Mouse (Mus musculus) Muller cell, postnatal 12 days (primary cell): ENCODE measurements at regions not wholly inside any gene's neighbourhood (a gene's known extent, or its start where the extent isn't known, plus 50 kb on each side); places are given as distances from the start of the nearest gene placed in this dataset.
A peak's percentile ranks its signal among the peaks of the same experiment; 100 is the strongest.

Experiments
- DNase-seq: peaks from one replicate; pipeline ENCODE4 v3.0.0-alpha.2; 2015; ENCODE audit errors: inconsistent ontology term

DNA sequence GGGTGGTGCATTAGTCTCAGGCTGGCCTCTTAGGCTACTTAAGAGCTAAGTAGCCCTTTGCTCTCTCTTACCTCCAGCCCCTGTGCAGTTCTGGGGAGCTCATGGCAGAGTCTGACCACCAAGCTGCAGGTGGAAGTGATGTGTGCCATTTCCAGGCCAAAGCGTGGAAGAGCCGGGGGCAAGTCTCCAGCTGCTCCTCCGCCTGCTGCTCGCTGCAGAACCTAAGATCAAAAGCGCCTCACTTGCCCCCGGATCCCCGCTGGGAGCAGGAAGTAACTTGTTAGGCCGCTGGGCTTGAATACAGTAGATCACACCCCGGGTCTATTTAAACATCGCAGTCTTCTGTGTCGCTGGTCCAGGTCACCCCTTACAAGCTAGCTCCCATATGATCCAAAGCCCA is 246.8 kb upstream of the Prox1 start:
- peak; percentile 27 for DNase-seq

- DNase-seq = no peak
Measured at GRCm38 (mm10) chr1:190411756-190412155, 241.2 kb upstream of the Prox1 start.

GRCm38 (mm10) chr1:190403335-190403734 is 232.8 kb upstream of the Prox1 start:
- DNase-seq = no peak

DNA sequence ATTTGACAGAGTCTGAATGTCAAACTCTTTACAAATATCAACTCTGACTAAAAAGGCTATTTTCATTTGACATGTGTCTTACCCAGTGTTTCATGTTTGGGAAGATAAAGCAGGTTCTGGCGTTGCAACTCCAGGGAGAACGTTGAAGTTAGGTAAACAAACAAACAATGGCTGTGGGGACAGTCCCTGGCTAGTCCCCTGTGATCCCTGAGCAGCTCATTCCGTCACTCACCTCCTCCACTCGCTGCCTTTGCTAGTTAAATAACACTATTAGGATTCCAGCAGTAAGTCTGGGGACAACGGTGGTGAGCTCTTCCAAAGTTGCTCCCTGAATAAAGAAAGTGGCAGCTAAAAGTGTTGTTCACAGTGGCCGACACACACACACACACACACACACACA is 227.8 kb upstream of the Prox1 start:
- no peak for DNase-seq

DNA sequence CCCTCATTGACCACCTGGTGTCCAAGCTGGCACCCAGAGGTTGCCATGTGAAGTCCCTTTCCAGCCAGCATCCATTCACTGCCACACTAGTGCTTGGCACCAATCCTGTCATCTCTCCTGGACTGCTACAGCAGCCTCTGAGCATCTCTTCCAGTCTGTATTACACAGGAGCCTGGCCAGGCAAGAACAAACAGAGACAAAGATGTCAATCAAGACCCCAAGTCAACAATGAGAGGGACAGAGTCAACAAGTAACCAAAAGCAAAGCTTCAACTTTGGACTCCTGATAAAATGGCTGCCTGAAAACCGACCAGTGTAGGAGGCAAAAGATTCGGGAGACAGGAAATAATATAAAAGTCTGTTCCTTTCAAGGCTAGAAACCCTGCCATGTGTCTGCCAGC is 227.3 kb upstream of the Prox1 start:
- DNase-seq = no peak

DNA sequence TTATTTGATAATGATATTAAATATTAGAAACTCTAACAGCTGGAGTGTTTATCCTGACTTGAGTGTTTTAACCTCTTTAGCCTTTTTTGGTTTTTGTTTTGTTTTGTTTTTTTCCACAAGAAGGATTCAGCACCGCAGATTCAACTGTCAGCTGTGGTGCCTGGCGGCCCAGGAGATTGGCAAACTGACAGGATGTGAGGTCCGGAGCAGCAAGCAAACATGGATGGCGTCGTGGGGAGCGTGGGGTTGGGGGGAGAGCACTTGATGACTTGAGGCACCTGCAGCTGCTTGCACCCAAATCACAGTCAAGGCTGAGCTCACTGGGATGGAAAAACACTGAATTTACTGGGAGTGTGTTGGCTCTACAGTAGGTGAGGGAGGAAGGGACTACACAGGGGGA is 222.5 kb upstream of the Prox1 start:
- DNase-seq = peak; percentile 9

- DNase-seq = no peak
Measured at GRCm38 (mm10) chr1:190388853-190389252, 218.3 kb upstream of the Prox1 start.

GRCm38 (mm10) chr1:190384555-190384954 is 214.0 kb upstream of the Prox1 start:
- DNase-seq = no peak

DNA sequence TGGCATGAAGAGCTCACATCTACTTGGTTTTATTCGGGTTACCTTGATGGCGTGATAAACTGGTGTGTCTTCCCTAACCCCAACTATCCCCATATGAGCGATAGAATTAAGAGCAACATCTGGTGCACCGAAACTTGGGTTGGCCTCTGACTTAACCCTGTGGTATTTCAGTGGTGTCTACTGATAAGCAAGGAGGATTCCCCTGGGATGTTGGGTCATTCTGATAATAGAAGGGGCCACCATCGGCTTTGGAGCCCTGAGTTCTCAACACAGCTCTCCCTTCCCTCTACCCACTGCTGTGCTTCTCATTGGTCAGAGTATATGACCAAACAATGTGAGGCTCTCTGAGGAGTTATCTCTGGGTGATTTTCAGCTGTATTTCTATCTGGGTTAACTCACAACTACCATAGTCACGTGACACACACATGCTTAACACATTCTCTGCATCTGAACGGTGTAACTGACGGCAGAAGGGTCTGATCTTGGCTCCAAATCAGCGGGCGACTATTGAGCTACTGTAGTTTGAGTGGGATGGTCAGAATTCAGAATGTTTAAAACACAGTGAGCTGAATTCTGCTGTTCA is 212.8 kb upstream of the Prox1 start:
- no peak for DNase-seq

DNA sequence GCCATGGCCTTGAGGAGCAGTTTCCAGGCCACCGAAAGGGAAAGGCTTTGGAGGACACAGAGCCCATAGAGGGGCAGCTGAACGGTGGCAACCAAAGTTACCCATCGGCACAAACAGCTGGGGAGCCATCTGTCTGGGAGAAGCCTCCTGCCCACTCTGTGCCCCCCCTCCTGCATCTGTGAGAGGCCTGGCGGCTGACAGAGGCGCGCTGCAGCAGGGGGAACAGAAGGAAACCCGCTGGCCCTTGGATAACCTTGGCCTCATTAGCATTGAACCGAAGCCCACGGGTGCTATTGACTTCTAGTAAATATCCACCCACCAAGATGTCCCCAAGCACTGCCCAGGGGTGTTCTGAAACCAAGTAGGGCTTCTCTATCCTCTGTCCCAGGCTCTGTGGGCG is 209.6 kb upstream of the Prox1 start:
- DNase-seq = no peak

- peak; percentile 42 for DNase-seq
Measured at GRCm38 (mm10) chr1:190375160-190375880, 204.8 kb upstream of the Prox1 start.

DNA sequence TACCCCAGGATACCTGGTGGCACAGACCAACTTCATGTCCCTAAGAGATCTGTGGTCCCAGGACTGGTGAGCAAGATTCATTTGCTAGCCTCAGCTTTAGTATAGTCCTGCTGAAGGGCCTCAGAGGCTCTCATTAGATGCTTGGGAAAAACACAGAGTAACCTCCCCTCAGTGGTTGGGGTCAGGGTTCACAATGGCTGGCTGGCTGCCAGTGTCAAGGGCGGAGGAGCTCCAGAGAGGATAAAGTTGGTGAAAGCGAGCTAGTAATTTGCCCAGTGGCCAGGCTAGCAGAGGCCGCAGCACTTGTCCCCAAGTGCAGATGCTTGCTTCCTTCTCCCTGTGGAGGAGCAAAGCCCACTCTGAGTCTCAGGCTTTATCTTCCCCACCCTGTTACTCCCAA is 203.8 kb upstream of the Prox1 start:
- DNase-seq = peak; percentile 23

DNA sequence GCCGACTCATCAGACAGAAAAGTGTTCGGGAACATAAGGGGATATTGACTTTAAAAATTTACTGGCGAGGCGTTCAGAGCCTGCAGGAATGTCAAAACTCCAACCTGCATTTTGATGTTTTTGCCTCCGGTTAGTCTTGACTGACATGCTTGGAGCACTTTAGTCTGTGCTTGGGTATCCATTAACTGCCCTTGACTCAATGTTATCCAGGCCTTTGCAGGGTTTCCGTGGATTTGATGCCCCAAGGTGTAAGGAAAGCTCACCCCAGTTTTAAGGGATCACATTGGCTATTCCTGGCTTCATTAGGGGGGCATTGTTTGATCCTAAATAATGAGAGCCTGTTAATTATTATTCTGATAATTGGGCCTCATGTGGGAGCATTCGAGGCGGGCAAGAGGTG is 196.1 kb upstream of the Prox1 start:
- DNase-seq = no peak

GRCm38 (mm10) chr1:190365126-190365525 is 194.6 kb upstream of the Prox1 start:
- DNase-seq = no peak

- DNase-seq = no peak
Measured at GRCm38 (mm10) chr1:190360661-190361060, 190.1 kb upstream of the Prox1 start.

GRCm38 (mm10) chr1:190357779-190358178 is 187.3 kb upstream of the Prox1 start:
- no peak for DNase-seq

DNA sequence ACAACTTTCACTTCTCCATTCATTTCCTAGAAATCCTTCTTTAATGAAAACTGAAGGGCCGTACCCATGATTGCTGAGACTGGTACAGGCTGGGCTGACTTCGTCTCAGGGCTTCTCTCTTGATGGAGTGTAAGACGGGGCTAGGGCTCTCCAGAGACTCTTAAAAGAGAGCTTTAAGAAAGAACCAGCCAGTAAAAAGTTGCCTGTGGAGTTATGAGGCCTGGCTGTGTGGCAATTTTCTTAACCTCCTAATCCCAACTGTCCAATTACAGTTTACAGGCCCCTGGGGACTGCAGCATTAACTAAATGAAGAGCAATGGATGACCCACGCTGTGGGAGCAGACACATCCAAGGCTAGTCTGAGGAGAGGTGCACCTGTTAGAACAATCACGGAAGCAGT is 177.1 kb upstream of the Prox1 start:
- DNase-seq = no peak

GRCm38 (mm10) chr1:190340715-190341114 is 170.2 kb upstream of the Prox1 start:
- DNase-seq = no peak

DNA sequence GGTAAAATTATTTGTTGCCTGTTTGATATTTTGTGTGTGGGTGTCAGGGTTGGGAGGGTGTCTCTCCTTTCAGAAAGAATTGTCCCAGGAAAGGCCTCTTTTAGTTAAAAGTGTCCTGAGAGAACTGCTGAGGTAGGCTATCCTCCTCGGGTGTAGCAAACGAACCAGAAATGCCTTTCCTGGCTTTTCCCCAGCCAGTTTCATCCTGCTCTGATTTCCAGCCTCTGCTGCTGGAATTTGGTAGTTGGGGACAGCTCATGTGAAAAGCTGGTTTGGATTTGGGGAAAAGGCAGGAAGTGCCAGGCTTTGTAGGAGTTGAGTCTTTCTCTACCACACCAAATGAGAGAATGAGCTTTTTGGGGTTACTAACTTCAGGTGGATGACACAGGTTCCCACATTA is 164.0 kb upstream of the Prox1 start:
- DNase-seq = peak; percentile 51

DNA sequence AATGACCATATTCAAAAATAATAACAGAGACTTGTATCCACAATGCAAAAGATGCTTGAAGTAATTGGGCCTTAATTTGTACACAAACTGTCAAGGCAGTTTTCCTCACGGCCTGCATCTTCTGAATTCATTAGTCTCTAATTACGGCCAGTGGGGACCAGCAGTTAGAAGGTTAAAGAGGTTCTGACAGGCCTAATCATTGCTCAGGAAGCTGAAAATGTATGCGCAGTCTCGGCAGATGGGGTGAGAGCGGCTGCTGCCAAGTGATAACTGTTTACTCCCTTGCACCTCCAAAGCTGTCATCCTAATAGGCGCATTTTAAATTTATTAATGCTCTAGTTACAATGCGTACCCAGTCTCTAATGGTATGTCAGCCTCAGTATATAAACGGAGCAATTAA is 163.5 kb upstream of the Prox1 start:
- DNase-seq = peak; percentile 76

DNA sequence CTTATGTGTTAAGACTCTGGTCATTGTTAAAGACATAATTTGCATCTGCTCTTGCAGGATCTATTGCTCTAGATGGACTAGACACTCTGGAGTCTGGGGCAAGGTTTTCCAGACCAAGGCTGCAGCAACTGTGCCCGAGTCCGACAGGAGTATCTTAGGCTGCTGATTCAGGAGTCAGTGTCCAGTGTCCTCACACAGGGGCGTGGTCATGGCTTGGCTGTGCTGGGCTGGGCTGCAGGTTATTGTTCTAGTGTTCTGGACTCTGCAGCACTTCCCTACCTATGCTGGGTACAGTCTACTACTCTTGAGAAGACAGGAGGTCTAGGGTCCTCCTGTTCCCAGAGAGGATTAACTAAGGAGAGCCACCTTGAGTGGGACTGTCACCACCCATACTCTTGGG is 161.5 kb upstream of the Prox1 start:
- DNase-seq = no peak

- DNase-seq = no peak
Measured at GRCm38 (mm10) chr1:190324562-190324961, 154.0 kb upstream of the Prox1 start.

GRCm38 (mm10) chr1:190323671-190324070 is 153.2 kb upstream of the Prox1 start:
- DNase-seq = peak; percentile 24

GRCm38 (mm10) chr1:190316175-190316574 is 145.7 kb upstream of the Prox1 start:
- DNase-seq = no peak
